Mouse (Mus musculus): ENCODE results near the gene Gm20821. TPM values are rescaled to one million over a fixed set of nuclear protein-coding genes. Genes with fewer than 3 reads are reported as not detected.
"Not testable (repeated sequence)": the region's sequence is repeated elsewhere in the genome, so short reads cannot be mapped to it uniquely, and the experiment has no call there.

Gene Gm20821
- not detected in 2 replicates for polyA plus RNA-seq (2012; rRNA removed)

GRCm38 (mm10) chrY:9781504-9781903 lies at the start of gene Gm20821:
Gene Gm20821 (plus strand): TSS chrY:9781804.
- not testable (repeated sequence) for H3K27ac ChIP-seq (ENCODE audit: insufficient read depth, low read depth, low read length); H3K36me3 ChIP-seq (ENCODE audit: control insufficient read depth, insufficient read depth, low read length); H3K27me3 ChIP-seq (ENCODE audit: control insufficient read depth, insufficient read depth, low read length); H3K4me1 ChIP-seq (ENCODE audit: control insufficient read depth, insufficient read depth, insufficient read length, low read length); H3K4me3 ChIP-seq (ENCODE audit: low read depth, low read length)
- 38% methylated on average over 2 of the region's 2 CpGs for WGBS
